Mouse (Mus musculus) neural tube, embryonic 12.5 days (tissue): ENCODE results near the gene Foxn2. TPM values are rescaled to one million over a fixed set of nuclear protein-coding genes. Genes with fewer than 3 reads are reported as not detected.

ENCODE experiments used
- ATAC-seq: fragments of 200-750 bp; cut with Nextera tagmentation; 2 replicates; pipeline ENCODE4 v1.8.0; 2017; ENCODE audit warnings: low read depth, mild to moderate bottlenecking, moderate TSS enrichment, moderate library complexity; ENCODE audit not compliant: low FRiP score
- H3K27ac ChIP-seq: fragments of 300-500 bp; sonication (generic); 2 replicates; pipeline ENCODE4 v1.5.1; 2016
- H3K27me3 ChIP-seq: fragments of 300-500 bp; sonication (generic); replicated peaks from 2 replicates; pipeline ENCODE4 v1.6.1; 2016; ENCODE audit warnings: mild to moderate bottlenecking
- H3K36me3 ChIP-seq: fragments of 300-500 bp; sonication (generic); 2 replicates; pipeline ENCODE4 v1.6.1; 2016; ENCODE audit warnings: mild to moderate bottlenecking
- H3K4me1 ChIP-seq: fragments of 300-500 bp; sonication (generic); 2 replicates; pipeline ENCODE4 v1.6.1; 2016
- H3K4me2 ChIP-seq: fragments of 300-500 bp; sonication (generic); replicated peaks from 2 replicates; pipeline ENCODE4 v1.6.1; 2016; ENCODE audit warnings: mild to moderate bottlenecking
- H3K4me3 ChIP-seq: fragments of 300-500 bp; sonication (generic); 2 replicates; pipeline ENCODE4 v1.5.1; 2016
- H3K9ac ChIP-seq: fragments of 300-500 bp; sonication (generic); 2 replicates; pipeline ENCODE4 v1.6.1; 2016; ENCODE audit warnings: mild to moderate bottlenecking
- H3K9me3 ChIP-seq: fragments of 300-500 bp; sonication (generic); 2 replicates; pipeline ENCODE4 v1.6.1; 2016; ENCODE audit warnings: mild to moderate bottlenecking
- WGBS: fragments of 180-500 bp; shearing (Covaris S2); methylation state at CpG from one replicate; pipeline ENCODE4 v1.1.7; 2016; 5-methylcytosine and 5-hydroxymethylcytosine counted together
- polyA plus RNA-seq: library from polyadenylated mRNA; unstranded; fragments of >200 nt; fragmentation: Nextera tagmentation; extraction: Ambion mirVana; gene quantifications from 2 replicates; pipeline ENCODE4 v1.2.1, GENCODE M21; 2016

Gene Foxn2
- polyA plus RNA-seq, 1 experiment from 2014 or later, result 12.5 TPM

GRCm38 (mm10) chr17:88537842-88538430 lies 97.4 kb downstream of the Foxn2 start:
- Histone ChIP-seq H3K4me2 (no peak overlapping the region), H3K27me3 (no peaks in the 10 kb centered on the region), H3K36me3 (no peaks in the 10 kb centered on the region), H3K9me3 (no peaks in the 10 kb centered on the region), H3K27ac (no peak overlapping the region), H3K9ac (no peak overlapping the region), H3K4me1 (peaks cover 6% of the 10 kb centered on the region), H3K4me3 (no peak overlapping the region)
- no peak for ATAC-seq
- WGBS, result 94% methylated on average over 8 of the region's 8 CpGs

Other genes starting within 250 kb of the Foxn2 start
- 32.4 and 33.3 TPM in 2 replicates for gene Ppp1r21, start 89.4 kb downstream of the Foxn2 start, polyA plus RNA-seq
- gene Ston1, start 157.0 kb downstream of the Foxn2 start, polyA plus RNA-seq, result 2.4 and 2.6 TPM in 2 replicates
- gene Gtf2a1l, start 227.9 kb downstream of the Foxn2 start, polyA plus RNA-seq, result 0.17 and 0.18 TPM in 2 replicates